Mouse (Mus musculus): ENCODE data around the gene Serpina1a.
"Not testable (repeated sequence)": the region's sequence is repeated elsewhere in the genome, so short reads cannot be mapped to it uniquely, and the experiment has no call there.

Serpina1a gene

GRCm38 (mm10) chr12:103863101-103863974 is at the start of gene Serpina1a:
Gene Serpina1a (minus strand): TSS chr12:103863562.
- DNase-seq (ENCODE audit: low read depth, low spot score), result not testable (repeated sequence)

DNA sequence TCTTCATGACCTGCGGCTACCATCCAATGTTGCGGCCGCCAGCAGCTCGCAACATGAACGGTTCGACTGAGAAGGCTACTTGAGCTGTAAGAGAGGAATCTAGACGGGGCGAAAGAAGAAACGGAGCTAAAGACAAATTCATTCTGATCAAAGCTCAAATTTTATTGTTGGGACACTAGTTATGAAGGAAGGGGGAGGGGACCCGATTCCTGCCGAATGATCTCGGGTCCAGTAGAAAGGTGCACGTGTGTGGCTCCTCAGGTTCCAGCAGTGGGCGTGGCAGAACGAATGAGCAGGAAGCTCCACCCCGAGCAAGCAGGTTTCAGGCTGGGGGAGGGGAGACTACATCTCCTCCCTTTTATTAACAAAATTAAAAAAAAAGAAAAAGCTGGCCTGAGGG is 45.8 kb upstream of the Serpina1a start:
- DNase-seq (ENCODE audit: low read depth, low spot score), result not testable (repeated sequence)

GRCm38 (mm10) chr12:103907746-103908145 is 44.4 kb upstream of the Serpina1a start:
- DNase-seq (ENCODE audit: low read depth, low spot score), result not testable (repeated sequence)

DNA sequence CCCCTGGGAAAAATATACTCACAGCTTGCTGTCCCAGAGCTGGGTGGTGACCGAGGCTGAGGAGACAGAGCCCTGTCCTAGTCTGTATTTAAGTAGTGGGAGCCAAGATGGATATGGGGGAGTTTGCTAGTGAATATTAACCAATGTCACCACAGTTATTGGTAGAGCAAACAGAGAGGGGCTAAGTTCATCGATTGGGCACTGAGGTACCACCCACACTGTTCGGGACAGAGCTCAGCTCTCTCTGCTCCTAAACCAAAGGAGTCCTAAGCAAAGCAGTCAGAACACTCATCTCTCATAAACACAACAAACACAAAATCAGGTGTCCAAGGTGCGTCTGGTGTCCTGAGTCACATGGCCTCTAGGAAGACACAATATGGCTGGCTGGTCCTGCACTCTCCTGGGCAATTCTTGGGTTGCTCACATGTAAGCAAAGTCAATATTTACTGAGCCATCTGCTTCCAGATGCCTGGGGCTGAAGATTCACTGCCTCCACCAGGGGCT is 41.5 kb upstream of the Serpina1a start, which contains the start of gene Serpina1c:
Serpina1c (minus strand) TSS at position 51 of the 504 bp plus-strand sequence.
- DNase-seq (ENCODE audit: low read depth, low spot score), result not testable (repeated sequence)

- not testable (repeated sequence) for DNase-seq (ENCODE audit: low read depth, low spot score)
Measured at GRCm38 (mm10) chr12:103901929-103902328, 38.6 kb upstream of the Serpina1a start.

DNA sequence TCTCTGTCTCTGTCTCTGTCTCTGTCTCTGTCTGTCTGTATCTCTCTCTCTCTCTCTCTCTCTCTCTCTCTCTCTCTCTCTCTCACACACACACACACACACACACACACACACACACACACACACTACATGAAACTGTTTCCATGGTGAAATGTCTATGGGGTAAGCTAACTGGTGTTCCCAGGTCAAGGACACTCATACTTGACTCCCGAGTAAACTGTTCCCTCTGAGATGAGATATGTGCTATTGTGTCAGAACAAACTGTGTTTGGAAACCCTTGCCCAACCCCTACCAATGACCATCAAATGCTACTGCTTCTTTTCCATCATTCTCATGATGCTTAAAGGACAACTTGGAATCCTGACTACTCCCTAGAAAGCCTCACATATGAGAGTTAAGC is 3.5 kb upstream of the Serpina1a start:
- DNase-seq (ENCODE audit: low read depth, low spot score), result not testable (repeated sequence)

GRCm38 (mm10) chr12:103860976-103861375 is 2.4 kb downstream of the Serpina1a start:
- DNase-seq (ENCODE audit: low read depth, low spot score), result no peak

DNA sequence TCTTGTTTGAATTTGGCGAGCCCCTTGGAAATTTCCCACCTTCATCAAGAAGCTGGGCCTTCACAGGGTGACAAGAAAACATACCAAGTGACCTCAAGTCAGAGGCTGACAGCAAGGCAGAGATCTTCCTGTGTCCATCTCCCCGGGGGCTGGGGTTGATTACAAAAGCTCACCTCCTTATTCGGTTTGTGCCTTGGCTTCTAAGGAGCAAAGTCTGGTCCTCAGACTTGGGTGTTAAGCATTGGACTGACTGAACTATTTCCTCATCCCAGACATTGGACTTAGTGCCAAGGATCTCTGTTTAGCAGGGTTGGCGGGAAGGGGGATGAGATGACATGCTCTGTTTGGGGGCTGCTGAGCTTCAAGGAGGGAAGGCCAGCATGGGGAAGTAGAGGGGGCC is 2.8 kb downstream of the Serpina1a start:
- not testable (repeated sequence) for DNase-seq (ENCODE audit: low read depth, low spot score)

- DNase-seq (ENCODE audit: low read depth, low spot score), result not testable (repeated sequence)
Measured at GRCm38 (mm10) chr12:103859584-103859983, 3.8 kb downstream of the Serpina1a start.

GRCm38 (mm10) chr12:103853032-103853431 is 10.3 kb downstream of the Serpina1a start:
- not testable (repeated sequence) for DNase-seq (ENCODE audit: low read depth, low spot score)

- DNase-seq (ENCODE audit: low read depth, low spot score), result not testable (repeated sequence)
Measured at GRCm38 (mm10) chr12:103830273-103830672, 33.1 kb downstream of the Serpina1a start, which contains the start of gene Serpina1b. Gene Serpina1b (minus strand): TSS chr12:103830373.

DNA sequence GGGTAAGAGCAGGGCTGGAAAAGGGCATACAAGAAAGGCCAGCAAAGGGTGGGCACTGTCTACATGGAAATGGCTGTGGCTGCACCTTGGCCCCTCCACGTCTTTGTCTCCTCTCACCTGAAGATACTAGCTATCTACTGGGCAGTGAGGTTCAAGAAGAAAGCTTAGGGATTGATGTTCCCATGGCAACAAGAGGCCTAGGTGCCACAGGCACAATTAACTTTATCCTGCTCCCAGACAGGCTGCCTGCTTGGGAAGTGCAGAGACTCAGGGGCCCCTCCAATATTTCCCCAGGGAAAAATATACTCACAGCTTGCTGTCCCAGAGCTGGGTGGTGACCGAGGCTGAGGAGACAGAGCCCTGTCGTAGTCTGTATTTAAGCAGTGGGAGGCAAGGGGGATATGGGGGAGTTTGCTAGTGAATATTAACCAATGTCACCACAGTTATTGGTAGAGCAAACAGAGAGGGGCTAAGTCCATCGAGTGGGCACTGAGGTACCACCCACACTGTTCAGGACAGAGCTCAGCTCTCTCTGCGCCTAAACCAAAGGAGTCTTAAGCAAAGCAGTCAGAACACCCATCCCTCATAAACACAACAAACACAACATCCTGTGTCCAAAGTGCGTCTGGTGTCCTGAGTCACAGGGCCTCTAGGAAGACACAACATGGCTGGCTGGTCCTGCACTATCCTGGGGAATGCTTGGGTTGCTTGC is 35.5 kb downstream of the Serpina1a start:
- not testable (repeated sequence) for DNase-seq (ENCODE audit: low read depth, low spot score)

DNA sequence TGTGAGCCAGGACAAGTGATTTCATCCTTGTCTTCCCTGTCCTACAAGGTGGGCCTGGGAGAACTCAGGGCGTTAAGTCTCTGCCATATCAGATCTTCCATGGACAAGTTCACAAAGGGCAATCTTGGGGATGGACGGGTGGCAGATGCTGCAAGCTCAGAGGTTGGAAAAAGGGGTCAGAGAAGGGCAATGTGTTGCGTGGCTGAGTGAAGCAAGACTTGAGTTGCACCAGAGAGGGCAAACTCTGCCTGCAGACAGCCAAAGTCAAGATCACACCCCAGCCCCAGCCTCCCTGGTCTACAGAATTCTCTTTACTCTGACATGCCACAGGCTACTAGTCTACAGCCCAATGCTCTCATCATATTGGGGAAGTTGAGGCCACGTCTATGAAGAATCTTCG is 39.5 kb downstream of the Serpina1a start:
- not testable (repeated sequence) for DNase-seq (ENCODE audit: low read depth, low spot score)
